Mouse (Mus musculus): ENCODE results near the gene Rtn4r.

Rtn4r gene

DNA sequence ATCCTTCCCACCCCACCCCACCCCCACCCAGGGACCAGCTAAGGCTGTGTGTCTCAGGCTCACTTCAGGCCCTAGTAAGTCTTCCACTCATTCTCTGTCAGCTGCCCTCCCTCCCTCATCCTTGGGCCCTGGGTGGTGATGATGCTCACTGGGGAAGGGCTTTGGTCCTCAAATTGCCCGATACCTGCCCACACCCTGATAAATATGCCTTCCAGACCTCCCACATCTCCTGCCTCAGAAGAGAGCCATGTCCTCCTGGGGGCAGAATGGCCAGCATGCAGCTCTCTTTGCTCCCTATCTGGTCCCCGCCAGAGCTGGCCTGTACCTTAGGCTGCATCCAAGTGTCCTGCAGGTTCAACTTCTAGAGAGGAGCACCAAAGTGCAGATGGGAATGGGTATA lies 2.3 kb upstream of the Rtn4r start:
- no peak for DNase-seq

DNA sequence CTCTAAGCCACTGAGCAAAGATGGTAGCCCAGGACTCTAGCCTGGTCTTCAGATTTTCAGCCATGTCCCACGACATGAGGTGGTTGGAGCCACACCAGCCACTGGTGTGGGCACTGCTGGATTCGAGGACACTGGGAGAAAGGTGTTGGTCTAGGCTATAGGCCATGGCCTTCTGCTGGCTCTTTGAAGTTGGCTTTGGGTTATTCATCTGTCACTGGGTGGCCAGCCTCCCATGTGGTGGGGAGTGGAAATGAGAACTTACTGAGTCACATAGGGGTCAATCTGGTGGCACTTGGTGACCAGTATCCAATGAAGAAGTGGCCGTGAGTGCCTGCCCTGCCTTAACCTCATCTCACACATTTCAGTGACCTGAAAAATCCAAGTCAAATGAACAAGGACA lies 1.2 kb upstream of the Rtn4r start:
- DNase-seq = no peak

DNA sequence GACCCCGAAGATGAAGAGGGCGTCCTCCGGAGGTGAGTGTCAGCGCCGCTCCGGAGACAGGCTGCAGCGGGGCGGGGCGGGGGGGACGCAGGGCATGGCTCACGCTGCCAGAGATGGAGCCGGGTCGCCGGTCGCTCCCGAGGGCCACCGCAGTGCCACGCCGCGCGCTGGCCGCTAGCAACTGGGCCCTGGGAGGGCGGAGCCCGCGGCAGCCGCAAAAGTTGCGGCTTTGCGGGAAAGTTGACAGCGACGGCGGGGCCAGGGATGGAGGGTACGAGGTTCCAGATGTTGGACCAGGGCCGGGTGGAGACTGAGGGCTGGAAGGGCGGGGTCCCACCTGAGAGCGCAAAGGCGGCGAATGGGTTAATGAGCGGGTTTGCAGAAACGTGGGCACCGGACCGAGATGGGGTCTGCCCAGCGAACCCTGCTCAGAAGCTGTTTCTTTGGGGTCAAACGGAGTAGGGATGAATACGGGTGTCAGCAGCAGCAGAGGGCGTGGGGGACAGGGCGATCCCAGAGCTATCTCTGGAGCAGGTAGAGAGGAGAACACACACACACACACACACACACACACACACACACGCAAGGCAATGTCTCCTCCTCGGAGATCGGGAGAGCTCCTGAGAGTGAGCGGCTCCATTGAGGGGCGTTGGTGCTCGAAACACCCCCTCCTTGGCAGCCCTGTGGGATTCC lies 575 bp downstream of the Rtn4r start:
- no peak for DNase-seq

DNA sequence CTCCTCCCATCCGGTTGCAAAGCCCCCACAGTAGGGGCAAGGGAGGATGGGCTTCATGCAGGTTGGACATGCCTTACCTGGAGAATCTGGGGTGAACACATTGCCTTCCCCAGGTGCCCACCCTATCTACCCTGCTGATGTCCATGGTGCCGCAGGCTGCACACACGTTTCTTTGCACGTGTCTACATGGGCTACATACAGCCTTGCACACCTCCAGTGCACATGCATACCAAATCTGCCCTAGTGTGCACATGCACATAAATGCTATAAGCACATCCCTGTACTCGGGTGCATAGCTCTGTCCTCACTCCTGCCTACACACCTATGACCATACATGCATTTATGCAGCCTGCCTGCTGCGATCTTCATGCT lies 1.1 kb downstream of the Rtn4r start:
- DNase-seq = no peak

DNA sequence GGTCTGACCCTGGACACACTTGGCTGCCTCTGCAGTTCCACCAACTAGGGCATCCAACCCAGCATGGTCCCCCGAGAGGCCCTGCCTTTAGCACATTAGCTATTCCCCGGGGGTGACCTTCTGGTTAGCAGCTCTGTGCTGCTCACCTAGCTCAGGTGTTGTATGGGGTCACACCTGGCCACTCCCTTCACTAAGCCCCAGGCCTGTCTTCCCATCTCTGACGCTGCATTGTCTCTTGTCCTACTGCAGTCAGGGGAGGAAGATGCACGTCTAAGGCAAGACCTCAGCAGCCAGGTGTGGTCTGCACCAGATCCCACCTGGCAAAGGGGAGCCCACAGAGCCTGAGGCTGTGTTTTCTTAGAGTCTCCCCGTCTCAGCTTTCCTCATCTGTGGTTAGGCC lies 2.0 kb downstream of the Rtn4r start:
- no peak for DNase-seq

DNA sequence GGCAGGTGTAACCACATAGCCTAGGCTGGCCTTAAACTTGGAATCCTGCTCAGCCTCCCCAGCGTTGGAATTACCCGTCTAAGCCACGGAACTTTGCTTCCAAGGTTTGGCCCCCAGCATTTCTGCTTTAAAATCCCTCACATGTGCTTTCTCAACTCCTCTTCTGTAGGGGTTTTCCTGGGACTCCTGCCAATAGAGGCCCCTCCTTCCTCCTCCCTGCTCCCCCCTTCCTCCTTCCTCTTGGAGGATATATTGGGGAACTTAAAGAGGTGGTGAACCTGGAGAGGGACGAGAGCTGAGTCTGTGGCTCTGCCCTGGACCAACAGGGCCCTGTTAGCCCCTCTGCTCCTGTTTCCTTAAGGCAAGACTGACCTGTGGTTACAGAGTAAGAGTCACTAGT lies 2.8 kb downstream of the Rtn4r start:
- DNase-seq = no peak

DNA sequence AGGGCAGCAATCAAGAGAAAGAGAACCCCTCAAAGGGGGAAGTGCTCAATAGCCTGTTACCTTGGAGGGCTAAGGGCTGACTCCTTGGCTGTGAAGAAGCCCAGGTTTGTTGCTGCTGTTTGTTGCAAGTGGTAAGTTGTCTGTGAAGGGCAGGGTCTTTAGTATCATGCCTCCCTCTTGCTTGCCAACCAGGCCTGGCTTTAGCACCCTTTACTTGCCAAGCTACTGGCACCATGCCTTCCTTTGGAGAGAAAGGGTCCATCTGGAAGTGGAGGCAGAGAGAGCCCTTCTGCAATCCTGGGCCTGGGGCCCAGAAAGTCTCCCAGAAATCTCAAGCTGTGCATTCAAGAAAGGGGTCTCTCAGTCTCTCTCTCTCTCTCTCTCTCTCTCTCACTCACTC lies 3.3 kb downstream of the Rtn4r start:
- no peak for DNase-seq

DNA sequence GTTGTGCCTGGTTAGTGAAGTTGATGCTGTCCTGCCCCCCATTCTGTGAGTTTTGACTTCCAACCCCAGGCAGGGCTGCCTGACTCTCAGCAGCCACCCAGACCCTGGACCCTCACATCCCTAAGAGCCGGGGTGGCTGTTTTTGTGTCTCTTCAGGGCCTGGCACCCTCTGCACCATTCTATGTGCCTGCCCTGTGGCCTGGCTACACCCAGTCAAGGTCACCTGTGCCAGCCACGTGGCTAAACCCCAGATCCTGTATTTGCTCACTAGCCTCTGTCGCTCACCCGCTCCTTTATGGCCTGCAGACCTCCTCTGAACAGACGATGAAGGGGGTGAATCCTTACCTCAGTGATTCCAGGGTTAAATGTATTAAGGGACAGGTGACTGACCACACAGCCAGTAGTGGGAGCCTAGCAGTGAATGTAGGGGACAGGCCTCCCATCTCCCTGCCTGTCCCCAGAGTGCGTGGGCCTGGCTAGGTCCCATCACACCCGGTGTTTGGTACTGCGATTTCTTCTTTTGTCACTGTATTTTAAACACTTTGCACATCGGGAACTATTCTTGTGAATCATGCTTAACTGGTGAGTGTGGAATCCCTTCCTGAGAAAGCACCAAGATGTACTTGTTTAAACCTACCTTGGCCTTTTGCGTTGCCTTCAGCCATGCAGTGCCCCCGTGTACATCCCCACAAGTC lies 4.0 kb downstream of the Rtn4r start:
- no peak for DNase-seq

DNA sequence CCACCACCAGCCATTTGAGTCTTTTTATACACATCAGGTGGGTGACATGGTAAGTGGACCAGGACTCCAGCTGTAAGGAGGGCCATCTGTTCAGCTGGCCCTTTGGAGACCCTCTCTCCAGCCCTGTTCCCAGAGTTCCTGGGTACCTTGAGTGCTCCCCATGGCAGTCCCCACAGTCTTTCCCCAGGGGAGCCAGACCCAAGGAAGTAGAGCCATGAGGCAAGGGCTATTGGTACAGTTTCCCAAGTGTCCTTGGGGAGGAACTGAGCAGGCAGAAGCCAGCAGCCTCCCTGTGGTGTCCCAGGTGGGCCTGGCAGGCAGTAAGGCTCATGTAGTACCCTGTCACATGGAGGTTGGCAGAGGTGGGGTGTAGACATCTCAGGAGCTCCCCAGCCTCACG lies 4.6 kb downstream of the Rtn4r start:
- DNase-seq = no peak

DNA sequence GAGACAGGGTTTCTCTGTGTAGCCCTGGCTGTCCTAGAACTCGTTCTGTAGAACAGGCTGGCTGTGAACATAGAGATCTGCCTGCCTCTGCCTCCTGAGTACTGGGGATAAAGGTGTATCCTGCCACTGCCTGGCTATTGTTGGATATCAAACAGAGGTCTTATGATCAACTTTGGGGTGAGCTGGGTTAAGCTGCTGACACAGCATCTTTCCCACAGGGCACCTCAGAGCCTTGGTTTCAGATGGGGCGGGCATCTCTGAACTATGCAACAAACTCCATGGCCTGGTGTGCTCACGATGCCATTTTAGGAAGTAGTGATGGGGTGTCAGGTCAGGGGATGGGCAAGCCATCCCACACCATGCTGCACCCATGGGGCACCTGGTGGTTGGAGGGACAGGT lies 5.1 kb downstream of the Rtn4r start:
- DNase-seq = no peak

DNA sequence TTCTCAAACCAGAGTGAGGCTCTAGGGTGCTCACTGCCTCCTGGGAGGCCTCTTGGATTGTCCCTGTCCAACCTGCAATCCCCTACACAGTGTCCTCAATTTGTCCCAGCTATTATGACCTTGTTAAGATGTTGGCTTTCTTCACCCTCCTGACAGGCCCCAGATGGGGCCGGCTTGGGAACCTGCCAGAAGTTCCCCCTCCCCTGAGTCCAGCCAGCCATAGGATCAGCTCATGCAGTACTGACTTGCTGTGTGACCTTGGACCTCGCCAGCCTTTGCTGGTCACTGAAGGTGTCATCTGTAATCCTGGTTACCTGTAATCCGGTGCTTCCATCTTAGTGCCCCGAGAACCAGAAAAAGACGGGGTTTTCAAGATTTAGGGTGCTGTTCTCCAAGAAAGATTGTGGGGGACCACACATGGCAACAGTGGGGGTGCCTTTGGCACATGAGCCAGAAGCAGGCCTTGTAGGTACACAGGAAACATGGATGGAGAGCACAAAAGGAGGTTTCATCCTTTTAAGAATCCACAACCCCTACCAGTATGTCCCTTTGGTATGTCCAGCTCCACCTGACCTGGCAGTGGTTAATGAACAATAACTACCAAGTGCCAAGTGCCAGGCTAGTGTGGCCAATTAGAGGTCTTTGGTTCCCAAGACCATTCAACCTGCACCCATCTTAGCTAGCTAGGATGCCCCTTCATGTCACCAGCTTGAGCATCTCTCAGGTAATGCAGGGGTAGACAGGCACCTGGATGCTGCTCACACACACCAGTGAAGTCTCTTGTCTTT lies 5.9 kb downstream of the Rtn4r start:
- DNase-seq = peak; percentile 42

DNA sequence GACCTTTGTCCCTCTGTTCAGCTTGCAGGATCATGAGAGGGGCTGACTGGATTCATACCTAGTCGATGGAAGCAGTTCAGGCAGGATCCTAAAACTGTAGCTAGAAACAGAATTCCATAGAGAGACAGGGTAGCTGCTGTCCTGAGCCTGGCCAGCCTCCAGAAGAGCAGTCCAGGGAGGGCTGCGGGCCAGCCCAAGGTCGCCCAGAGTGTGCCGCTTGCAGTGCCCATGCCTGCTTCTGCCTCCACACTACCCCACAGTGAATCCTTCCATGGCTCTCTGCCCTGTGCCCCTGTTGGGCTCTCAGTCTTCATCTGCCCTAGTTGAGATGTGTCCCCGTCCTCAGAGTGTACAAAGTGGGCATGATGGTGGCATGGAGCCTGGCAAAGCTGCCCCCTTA lies 7.8 kb downstream of the Rtn4r start:
- DNase-seq = peak; percentile 74

DNA sequence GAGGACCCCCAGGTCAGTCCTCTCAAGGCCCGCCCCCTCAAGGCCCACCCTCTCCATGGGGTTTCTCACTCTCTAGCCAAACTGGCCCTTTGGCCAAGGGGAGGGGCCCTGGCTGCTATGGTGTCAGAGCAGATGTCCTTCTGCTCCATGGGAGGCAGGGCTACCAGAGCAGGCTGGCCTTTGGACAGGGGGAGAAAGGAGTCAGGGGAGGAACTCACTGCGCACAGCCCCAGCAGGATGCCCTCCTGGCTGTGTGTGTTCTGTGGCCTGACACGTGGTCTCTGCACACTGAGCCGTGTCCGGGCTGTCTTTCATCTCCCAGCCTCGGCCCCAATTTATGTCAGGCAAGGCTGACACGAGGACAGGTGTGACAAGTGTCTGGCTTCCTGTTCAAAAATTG lies 8.6 kb downstream of the Rtn4r start:
- peak; percentile 82 for DNase-seq

DNA sequence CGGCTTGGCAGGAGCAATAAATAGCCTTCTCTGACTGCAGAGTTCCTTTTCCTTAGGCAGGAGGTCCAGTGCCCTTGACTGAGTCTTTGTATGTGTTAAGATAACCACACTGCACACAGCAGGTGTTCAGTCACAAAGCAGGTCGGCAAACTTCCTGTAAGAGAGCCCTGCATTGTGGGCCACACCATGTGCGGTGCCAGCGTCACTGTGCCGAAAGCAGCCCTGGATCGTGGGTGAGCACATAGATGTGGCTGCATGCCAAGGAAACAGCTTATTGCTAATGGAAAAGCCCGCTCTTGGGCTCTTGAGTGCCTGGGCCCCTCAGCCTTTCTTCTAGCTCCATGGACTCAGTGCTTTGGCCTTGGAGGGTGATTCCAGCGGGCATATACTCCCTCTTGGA lies 16.8 kb downstream of the Rtn4r start:
- DNase-seq = no peak

DNA sequence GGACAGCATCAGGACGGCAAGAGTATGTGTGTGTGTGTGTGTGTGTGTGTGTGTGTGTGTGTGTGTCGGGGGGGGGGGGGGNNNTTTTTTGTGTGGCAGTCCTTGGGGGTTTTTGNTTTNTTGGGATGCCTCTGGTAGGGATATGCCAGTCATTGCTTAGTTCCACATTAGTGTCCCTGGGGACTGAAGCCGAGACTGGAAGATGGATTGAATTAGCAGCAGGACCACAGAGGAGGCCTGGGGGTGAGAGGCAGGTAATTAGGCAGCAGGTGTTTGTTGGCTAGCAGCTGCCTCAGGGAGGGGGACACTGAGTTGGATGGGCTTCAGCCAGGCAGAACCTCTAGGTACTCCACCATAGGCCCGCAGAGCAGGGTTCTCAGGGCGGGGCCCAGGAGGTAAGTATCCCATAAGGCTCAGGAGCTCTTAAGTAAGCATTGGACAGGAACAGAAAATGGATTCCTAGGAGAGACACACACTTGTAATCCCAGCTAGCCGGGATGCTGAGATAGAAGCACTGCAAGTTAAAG lies 18.0 kb downstream of the Rtn4r start:
- DNase-seq = no peak

DNA sequence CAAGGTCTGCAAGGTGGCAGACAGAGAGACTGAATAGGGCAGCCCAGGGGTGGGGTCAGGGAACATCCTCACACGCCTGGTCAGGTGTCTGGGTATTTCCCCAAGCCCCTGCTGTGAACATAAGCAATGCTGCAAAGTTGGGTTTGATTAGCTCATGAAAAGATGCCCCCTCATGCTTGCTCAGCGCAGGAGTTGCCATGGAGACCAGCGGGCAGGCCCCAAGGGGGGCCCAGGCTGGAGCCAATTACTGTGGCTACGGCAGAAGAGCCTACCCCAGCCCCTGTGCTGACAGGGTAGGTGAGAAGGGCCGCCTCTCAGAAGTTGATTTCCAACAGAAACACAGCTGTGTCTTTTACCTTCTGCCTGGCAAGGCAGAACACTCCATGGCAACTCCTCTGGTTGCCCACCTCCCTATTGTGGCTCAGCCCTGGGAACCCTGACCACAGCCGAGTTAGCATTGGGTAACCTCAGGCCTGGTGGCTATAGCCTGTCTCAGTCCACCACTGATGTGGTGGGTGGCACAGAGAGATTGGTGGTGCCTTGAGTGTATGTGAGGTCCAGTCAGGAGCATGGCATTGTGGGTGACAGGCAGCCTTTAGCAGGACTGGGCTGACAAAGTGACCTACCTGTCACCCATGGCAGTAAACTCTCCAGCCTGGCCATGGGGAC lies 20.9 kb downstream of the Rtn4r start:
- no peak for DNase-seq

DNA sequence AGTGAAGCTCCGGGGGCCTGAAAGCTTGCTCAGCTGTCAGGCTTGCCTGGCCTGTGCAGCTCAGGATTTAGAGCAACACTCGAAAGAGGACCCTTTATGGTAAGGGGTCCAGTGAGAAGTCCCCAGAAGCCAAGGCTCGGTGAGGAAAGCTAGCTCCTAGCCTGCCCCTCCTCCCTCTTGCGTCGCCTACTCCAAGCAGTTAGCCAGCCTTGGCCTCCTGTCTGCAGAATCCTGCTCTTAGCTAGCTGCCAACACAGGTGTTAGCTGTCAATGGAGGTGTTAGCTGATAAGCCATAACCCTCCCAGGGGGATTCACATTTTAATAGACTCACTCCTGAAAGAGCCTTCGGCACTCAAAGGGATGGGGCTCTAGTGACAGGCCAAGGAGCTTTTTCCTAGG lies 21.8 kb downstream of the Rtn4r start:
- DNase-seq = no peak

DNA sequence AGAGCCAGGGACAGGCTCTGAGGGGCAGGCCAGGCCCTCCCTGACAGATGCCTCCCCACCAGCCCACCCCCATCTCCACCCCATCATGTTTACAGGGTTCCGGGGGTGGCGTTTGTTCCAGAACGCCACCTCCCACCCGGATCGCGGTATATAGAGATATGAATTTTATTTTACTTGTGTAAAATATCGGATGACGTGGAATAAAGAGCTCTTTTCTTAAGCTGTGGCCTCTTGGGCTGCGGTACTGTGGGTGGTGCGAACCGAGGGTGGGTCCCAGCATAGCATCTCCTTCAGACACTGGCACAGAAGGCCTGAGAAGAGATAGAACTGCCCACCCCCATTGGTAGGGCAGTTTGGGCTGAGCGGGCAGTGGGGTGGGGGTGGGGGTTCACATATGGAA lies 24.7 kb downstream of the Rtn4r start:
- DNase-seq = no peak

DNA sequence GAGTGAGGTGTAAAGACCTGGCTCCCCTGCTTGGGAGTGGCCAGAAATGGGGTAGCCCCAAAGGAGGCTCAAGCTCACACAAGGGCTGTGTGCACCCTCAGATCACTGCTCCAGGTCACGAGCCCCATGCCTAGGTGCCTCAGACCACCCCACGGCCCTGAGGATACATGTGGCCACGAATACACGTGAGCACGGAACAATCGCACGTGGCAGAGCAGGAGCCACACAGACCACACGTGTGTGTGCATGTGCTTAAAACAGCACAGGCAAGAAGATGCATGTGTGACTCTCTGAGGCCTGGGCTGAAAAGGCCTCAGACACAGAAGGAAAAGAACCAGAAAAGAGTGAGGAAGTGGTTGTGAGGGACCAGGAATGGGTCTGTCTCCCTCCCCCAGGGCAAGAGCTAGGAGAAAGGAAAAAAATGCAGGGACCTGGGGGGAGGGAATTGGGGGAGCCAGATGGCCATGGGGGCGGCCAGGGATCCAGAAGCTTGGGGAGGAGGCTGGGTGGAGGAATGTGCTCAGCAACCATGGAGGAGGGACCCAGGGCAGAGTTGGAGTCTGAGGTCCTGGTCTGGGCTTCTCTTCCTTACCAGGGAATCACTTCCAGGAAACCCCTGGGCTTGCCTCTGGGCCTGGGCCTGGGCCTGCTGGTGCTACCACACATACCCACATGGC lies 25.5 kb downstream of the Rtn4r start:
- no peak for DNase-seq

DNA sequence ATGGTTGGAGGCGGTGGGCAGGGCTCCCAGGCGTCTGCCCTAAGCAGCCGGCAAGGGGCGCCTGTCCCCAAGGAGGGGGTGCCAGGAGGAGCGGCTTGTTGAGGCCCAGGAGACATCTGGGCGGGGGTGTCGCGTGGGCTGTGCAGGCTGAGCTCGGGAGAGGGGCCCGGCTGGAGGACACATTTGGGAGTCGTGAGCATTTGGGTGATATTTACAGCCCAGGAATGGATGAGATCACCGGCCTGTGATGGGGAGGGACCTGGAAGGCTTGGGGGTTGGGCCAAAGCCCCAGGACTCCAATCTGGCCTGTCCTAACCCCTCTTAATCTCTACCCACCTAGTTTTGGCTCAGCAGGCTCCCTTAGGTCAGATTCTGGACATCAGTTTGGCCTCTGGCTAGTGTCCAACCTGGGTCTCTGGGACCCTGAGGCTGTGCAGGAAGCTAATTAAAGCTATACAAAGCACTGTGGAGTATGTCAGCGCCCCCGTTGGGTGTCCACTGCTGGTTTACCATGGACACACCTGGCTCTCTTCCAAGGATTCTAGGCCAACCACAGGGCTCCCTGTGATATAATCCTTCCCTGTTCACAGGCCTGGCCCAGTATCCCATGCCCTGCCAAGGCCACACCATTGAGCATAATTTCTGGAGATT lies 27.2 kb downstream of the Rtn4r start:
- peak; percentile 29 for DNase-seq

DNA sequence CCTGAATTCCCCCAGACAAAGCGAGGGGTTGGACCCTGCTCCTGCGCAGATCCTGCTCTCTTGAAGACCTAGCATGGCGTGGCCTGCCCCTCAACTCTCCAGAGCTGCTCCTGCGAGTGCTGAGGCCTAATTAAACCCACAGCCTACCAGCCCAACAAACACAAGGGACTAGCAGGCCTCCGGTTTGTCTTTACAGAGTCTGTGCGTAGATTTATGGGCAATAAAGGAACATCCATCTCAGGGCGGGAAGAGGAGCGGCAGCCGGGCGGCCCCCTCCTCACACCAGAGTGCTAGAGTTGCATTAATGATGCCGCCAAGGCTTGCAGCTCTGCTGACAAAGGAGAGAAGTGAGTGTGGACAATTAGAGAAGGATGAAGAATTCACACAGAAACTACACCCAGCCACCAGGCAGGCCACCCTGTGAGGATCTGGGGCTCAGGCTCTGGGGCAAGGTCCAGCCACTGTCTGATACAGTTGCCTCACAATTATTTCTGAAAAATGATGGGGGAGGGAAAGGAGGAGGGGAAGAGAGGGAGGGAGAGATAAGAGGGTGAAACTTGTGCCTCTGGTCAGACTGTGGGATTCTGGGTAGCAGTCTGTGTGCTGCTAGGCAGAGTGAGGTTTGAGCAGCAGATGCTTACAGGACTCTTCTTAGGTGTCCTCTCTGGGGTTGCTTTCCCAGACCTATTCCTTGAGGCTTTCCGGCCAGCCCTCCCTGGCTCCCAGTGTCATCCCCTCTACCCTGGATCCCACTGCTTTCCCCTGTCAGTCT lies 29.3 kb downstream of the Rtn4r start:
- DNase-seq = no peak

Data from kidney, postnatal 14 days (tissue).